Mouse (Mus musculus): ENCODE measurements around the gene Vmn1r89. TPM values are rescaled to one million over a fixed set of nuclear protein-coding genes. Genes with fewer than 3 reads are reported as not detected.
A peak's percentile ranks its signal among the peaks of the same experiment; 100 is the strongest.

Vmn1r89 gene
- polyA plus RNA-seq (2015; fragmentation: Nextera tagmentation; extraction: Ambion mirVana): not detected in 2 replicates

DNA sequence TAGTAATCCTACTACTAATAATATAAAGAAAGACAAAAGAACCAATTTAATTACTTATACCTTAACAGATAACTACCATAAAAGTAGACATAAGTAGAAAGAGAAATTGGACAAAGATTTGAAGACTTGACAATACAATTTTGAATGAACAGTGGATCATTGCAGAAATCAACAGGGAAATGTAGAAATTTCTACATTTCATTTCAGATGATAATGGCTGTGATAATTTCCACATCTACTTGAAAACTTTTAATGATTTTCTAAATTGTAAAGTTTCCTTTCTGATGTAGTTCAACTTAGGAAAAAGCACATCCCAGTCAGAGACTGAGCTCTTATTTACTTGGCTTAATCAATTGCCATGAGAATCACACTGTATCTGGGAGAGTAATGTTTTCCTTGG is at the start of gene Vmn1r89:
Vmn1r89 (plus strand) TSS at position 301 of the 400 bp plus-strand sequence.
- Histone ChIP-seq H3K27me3 (no peaks in the 10 kb centered on the region), H3K4me2 (no peak within 1 kb of the TSS), H3K36me3 (no peaks in the 10 kb centered on the region), H3K4me3 (no peak within 1 kb of the TSS), H3K9me3 (no peaks in the 10 kb centered on the region), H3K9ac (no peak within 1 kb of the TSS), H3K27ac (no peak within 1 kb of the TSS), H3K4me1 (no peaks in the 10 kb centered on the region)
- ATAC-seq (ENCODE audit: insufficient number of reproducible peaks, insufficient read depth, low FRiP score, low TSS enrichment, low read depth): no peak

DNA sequence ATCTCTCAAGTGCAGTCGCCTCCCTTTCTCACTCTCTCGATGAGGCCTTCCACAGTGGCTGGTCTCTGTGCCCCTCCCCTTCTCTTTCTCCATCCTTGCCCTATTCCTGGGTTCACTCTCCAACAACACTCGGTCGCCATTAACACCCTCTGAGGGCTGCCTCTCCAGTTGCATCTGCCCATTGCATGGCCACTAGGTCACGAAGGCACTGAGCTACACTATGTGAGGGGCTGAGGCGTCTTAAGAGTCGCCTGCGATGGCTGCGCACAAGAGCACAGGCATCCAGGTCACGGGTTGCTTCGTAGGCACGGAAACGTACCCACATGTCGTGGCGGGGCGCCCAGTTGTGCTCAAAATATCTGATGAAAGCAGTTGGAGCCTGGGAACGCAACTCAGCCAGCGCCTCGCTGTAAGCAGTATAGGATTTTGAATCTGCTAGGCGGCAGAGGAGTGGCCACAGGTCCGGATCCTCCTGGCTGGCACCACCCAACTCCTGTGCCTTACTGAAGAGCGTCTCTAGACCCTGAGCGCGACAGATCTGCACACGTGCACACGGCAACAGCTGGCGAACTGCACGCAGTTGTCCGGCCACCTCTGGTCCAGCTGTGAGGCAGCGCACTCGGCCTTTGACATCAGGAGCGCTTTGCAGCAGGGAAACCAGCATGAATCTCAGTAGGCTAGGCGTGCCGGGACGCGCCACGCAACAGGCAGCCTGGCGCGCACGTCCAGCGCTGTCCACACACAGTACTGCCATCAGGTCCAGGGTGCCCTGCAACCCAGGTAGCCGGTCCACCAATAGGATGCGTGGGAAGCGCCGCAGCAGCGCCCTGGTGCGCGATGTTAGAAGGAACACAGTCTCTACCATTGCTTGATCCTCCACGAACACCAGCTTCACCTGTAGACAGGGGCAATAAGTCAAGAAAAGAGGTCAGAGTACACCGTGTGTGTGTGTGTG is 48.2 kb downstream of the Vmn1r89 start:
- no peak overlapping the region for H3K27ac ChIP-seq
- H3K4me3 ChIP-seq: no peak overlapping the region
- no peak for ATAC-seq (ENCODE audit: insufficient number of reproducible peaks, insufficient read depth, low FRiP score, low TSS enrichment, low read depth)
- H3K36me3 ChIP-seq: peaks cover 6% of the 10 kb centered on the region; the same call in 1 of the 2 replicates
- WGBS: 49% methylated on average over 50 of the region's 50 CpGs
- H3K9ac ChIP-seq: no peak overlapping the region
- H3K4me1 ChIP-seq: no peaks in the 10 kb centered on the region
- H3K27me3 ChIP-seq: no peaks in the 10 kb centered on the region
- no peaks in the 10 kb centered on the region for H3K9me3 ChIP-seq
- peak overlapping the region; percentile 27; the same call in 1 of the 2 replicates for H3K4me2 ChIP-seq

DNA sequence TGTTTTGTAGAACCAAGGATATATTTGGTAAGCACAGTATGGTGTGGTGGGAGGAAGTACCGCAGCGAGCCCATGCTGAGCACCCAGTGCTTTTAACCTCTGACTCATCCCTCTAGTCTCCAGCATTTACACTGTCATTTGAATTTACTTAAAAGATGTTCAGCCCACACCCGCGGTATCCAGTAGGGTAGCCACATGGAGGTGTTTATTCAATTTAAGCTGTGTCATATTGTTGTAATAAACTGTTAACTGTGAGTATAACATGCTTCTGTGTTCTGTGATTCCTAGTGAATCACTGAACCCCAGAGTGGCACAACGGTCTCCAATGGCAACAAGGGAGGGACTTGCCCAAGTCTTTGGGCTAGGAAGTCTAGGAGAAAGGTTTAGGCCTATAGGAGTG is 51.0 kb downstream of the Vmn1r89 start:
- no peaks in the 10 kb centered on the region for H3K9me3 ChIP-seq
- WGBS: 73% methylated on average over 5 of the region's 5 CpGs
- H3K36me3 ChIP-seq: peaks cover 6% of the 10 kb centered on the region; the same call in 1 of the 2 replicates
- H3K27ac ChIP-seq: no peak overlapping the region
- no peaks in the 10 kb centered on the region for H3K27me3 ChIP-seq
- no peaks in the 10 kb centered on the region for H3K4me1 ChIP-seq
- no peak overlapping the region for H3K9ac ChIP-seq
- no peak overlapping the region for H3K4me2 ChIP-seq
- ATAC-seq (ENCODE audit: insufficient number of reproducible peaks, insufficient read depth, low FRiP score, low TSS enrichment, low read depth): no peak
- no peak overlapping the region for H3K4me3 ChIP-seq

DNA sequence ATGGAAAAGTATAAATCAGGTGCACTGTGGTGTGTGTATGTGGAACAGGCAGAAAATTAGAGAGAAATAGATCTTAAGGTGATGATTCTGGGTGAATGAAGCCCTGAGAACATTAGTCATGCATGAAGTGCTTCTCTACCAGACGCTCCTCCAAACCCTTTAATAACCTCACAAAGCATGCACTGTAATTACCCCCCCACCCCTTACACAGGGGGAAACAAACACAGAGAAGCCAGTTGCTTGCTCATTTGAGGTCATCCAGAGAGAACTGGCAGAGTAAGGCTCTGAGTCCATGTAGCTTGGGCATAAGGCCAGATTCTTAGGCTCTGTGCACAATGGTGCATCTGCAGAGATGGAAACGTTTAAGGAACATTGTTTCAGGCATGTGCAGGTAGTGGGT is 51.6 kb downstream of the Vmn1r89 start:
- no peak for ATAC-seq (ENCODE audit: insufficient number of reproducible peaks, insufficient read depth, low FRiP score, low TSS enrichment, low read depth)
- H3K27ac ChIP-seq: no peak overlapping the region
- H3K9me3 ChIP-seq: no peaks in the 10 kb centered on the region
- no peak overlapping the region for H3K4me3 ChIP-seq
- H3K36me3 ChIP-seq: peaks cover 9% of the 10 kb centered on the region; the same call in 1 of the 2 replicates
- no peaks in the 10 kb centered on the region for H3K27me3 ChIP-seq
- H3K4me2 ChIP-seq: no peak overlapping the region
- H3K9ac ChIP-seq: no peak overlapping the region
- H3K4me1 ChIP-seq: no peaks in the 10 kb centered on the region
- 57% methylated on average over 2 of the region's 2 CpGs for WGBS

DNA sequence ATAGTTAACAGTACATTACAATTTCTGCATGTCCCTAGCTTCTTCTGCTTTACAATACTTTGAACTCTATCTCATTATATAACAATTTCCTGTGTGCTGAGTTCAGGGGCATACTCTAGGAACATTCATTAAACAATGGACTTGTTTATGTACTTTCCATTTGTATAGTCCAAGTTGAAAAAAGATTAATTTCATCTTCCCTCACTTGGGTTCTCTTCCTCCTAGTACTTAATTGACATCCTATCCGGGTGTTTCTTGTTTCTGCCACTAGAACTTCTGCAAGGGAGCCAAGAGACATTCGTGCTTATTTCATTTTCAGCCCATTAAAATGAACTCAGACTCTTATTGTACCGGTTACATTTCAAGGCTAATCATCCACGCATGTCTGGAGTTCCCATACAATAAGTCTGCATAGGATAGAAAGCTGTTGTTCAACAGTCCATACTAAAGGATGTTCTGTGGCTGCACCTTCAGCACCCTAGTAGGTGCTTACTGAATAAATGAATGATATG is 56.0 kb downstream of the Vmn1r89 start:
- Histone ChIP-seq H3K9ac (no peak overlapping the region), H3K4me1 (no peaks in the 10 kb centered on the region), H3K4me2 (no peak overlapping the region), H3K27ac (no peak overlapping the region), H3K27me3 (no peaks in the 10 kb centered on the region), H3K36me3 (peaks cover 5% of the 10 kb centered on the region), H3K9me3 (no peaks in the 10 kb centered on the region), H3K4me3 (no peak overlapping the region)
- no peak for ATAC-seq (ENCODE audit: insufficient number of reproducible peaks, insufficient read depth, low FRiP score, low TSS enrichment, low read depth)
- WGBS: 86% methylated on average over 4 of the region's 4 CpGs

DNA sequence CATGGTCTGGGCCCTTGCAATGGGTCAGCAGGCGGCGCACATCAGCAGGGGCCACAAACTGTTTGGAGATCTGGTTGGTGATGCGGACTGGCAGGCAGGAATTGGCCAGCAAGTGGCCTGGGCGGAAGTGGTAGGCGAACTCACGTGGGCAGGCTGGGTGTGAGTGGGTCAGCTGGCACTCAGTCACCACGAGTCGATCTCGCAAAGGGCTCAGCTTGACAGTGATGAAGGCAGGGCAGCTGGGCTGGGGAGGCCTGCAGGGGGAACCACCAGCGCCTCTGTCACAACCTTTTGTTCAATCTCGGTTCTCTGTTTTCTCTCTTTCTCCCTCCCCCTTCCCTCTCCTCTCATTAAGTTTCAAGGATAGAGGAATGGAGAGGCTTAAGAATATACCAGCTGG is 56.6 kb downstream of the Vmn1r89 start:
- H3K4me2 ChIP-seq: no peak overlapping the region
- no peak overlapping the region for H3K9ac ChIP-seq
- H3K4me1 ChIP-seq: no peaks in the 10 kb centered on the region
- H3K4me3 ChIP-seq: no peak overlapping the region
- no peaks in the 10 kb centered on the region for H3K27me3 ChIP-seq
- no peaks in the 10 kb centered on the region for H3K9me3 ChIP-seq
- H3K36me3 ChIP-seq: peaks cover 11% of the 10 kb centered on the region
- H3K27ac ChIP-seq: no peak overlapping the region
- ATAC-seq (ENCODE audit: insufficient number of reproducible peaks, insufficient read depth, low FRiP score, low TSS enrichment, low read depth): no peak
- WGBS: 83% methylated on average over 11 of the region's 11 CpGs

Other genes with a start within 250 kb of the Vmn1r89 start
- gene Zfp324, start 247.2 kb upstream of the Vmn1r89 start, polyA plus RNA-seq (2015; fragmentation: Nextera tagmentation; extraction: Ambion mirVana): 14.2 and 15.2 TPM in 2 replicates
- 9.4 and 9.8 TPM in 2 replicates for gene Zfp446, start 235.2 kb upstream of the Vmn1r89 start, polyA plus RNA-seq (2015; fragmentation: Nextera tagmentation; extraction: Ambion mirVana)
- gene Slc27a5, start 214.8 kb upstream of the Vmn1r89 start, polyA plus RNA-seq (2015; fragmentation: Nextera tagmentation; extraction: Ambion mirVana): 0.11 and 0.47 TPM in 2 replicates
- 327 and 337 TPM in 2 replicates for gene Trim28, start 213.9 kb upstream of the Vmn1r89 start, polyA plus RNA-seq (2015; fragmentation: Nextera tagmentation; extraction: Ambion mirVana)
- 27.1 and 27.2 TPM in 2 replicates for gene Zbtb45, start 203.0 kb upstream of the Vmn1r89 start, polyA plus RNA-seq (2015; fragmentation: Nextera tagmentation; extraction: Ambion mirVana)
- 129 and 137 TPM in 2 replicates for gene Chmp2a, start 178.2 kb upstream of the Vmn1r89 start, polyA plus RNA-seq (2015; fragmentation: Nextera tagmentation; extraction: Ambion mirVana)
- gene Ube2m, start 174.7 kb upstream of the Vmn1r89 start, polyA plus RNA-seq (2015; fragmentation: Nextera tagmentation; extraction: Ambion mirVana): 74.0 and 97.2 TPM in 2 replicates
- gene Mzf1, start 158.3 kb upstream of the Vmn1r89 start, polyA plus RNA-seq (2015; fragmentation: Nextera tagmentation; extraction: Ambion mirVana): 4.1 and 4.4 TPM in 2 replicates
- gene Vmn1r85, start 117.8 kb upstream of the Vmn1r89 start, polyA plus RNA-seq (2015; fragmentation: Nextera tagmentation; extraction: Ambion mirVana): not detected in 2 replicates
- gene Vmn1r86, start 93.1 kb upstream of the Vmn1r89 start, polyA plus RNA-seq (2015; fragmentation: Nextera tagmentation; extraction: Ambion mirVana): not detected in 2 replicates
- gene Vmn1r87, start 72.9 kb upstream of the Vmn1r89 start, polyA plus RNA-seq (2015; fragmentation: Nextera tagmentation; extraction: Ambion mirVana): not detected in 2 replicates
- not detected in 2 replicates for gene Vmn1r88, start 53.5 kb upstream of the Vmn1r89 start, polyA plus RNA-seq (2015; fragmentation: Nextera tagmentation; extraction: Ambion mirVana)
- gene Lig1, start 64.3 kb downstream of the Vmn1r89 start, polyA plus RNA-seq (2015; fragmentation: Nextera tagmentation; extraction: Ambion mirVana): 121 and 134 TPM in 2 replicates
- gene Zswim9, start 65.7 kb downstream of the Vmn1r89 start, polyA plus RNA-seq (2015; fragmentation: Nextera tagmentation; extraction: Ambion mirVana): 12.6 and 12.9 TPM in 2 replicates
- 1.1 and 1.8 TPM in 2 replicates for gene Pla2g4c, start 111.6 kb downstream of the Vmn1r89 start, polyA plus RNA-seq (2015; fragmentation: Nextera tagmentation; extraction: Ambion mirVana)
- not detected in 2 replicates for gene Cabp5, start 185.1 kb downstream of the Vmn1r89 start, polyA plus RNA-seq (2015; fragmentation: Nextera tagmentation; extraction: Ambion mirVana)
- gene Bsph1, start 237.8 kb downstream of the Vmn1r89 start, polyA plus RNA-seq (2015; fragmentation: Nextera tagmentation; extraction: Ambion mirVana): not detected in 2 replicates

All from embryonic facial prominence, embryonic 13.5 days (tissue).